Mouse (Mus musculus) E14TG2a.4 (cell line): ENCODE measurements around the gene Ccl22.

Experiments
- CTCF ChIP-seq: conservative IDR thresholded peaks from 2 replicates; pipeline ENCODE4 v1.5.1; 2014; ENCODE audit warnings: low read length
- POU5F1 ChIP-seq: IDR thresholded peaks from 2 replicates; pipeline ENCODE4 v1.6.1; 2014; ENCODE audit warnings: low read length, borderline replicate concordance

DNA sequence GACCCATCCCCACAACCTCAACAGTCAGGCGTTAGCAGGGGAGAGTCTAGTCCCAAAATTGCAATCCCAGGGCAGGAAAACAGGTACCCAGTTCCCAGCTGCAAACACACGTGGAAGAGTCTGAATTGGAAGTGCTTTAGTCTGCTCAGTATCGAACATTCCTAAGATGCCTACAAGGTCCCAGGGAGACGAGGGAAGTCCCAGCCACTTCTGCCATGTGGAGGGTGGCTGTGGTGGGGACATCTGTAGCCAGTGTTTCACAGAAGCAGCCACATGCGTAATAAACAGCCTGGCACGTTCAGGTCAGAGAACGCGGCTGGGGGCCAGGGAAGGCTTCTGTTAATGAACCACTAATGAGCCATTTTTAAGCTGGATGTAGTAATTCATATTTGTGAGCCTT, 35.1 kb upstream of the Ccl22 start:
- TF ChIP-seq CTCF (no peak), POU5F1 (no peak)
